Mouse (Mus musculus) liver, postnatal 0 days (tissue): ENCODE measurements around the gene Rpp25l.

Experiments used
- CTCF ChIP-seq: sonication (generic); IDR thresholded peaks from 2 replicates; pipeline ENCODE4 v1.5.1; 2016; ENCODE audit warnings: antibody characterized with exemption, low read depth
- EP300 ChIP-seq: IDR thresholded peaks from 2 replicates; pipeline ENCODE4 v1.6.1; 2016; ENCODE audit warnings: antibody characterized with exemption, low read depth, mild to moderate bottlenecking

- TF ChIP-seq CTCF, result no peak
- TF ChIP-seq EP300, result no peak
These were observed 47.6 kb upstream of the Rpp25l start for GRCm38 (mm10) chr4:41760911-41761310.
